Mouse (Mus musculus) 416B (cell line): ENCODE results near the gene Six4.
"Not testable (repeated sequence)": the region's sequence is repeated elsewhere in the genome, so short reads cannot be mapped to it uniquely, and the experiment has no call there.

Experiments used
- DNase-seq: peaks from one replicate; pipeline ENCODE4 v3.0.0; 2011; ENCODE audit warnings: low read depth

Six4 gene

DNA sequence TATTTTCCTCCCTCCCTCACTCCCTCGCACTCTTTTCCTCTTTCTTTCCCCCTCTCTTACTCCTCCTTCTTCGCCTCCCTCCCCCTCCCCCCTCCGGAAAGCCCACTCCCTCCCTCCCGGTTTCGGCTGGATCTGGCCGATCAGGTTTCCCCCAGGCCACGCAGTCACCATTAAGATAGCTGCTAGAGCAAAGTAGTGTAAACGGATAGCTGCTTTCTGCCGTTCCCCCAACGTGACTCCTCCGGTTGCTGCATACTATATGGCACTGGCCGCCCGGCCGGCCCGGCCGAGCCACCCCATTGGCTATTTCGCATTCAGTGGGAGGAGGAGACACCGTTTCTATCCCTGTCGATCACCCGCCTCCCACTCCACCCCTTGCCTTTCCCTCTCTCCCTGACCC is at the start of gene Six4:
Gene Six4 (minus strand): TSS at position 261 of the 400 bp plus-strand sequence.
- DNase-seq, result peak; percentile 89

DNA sequence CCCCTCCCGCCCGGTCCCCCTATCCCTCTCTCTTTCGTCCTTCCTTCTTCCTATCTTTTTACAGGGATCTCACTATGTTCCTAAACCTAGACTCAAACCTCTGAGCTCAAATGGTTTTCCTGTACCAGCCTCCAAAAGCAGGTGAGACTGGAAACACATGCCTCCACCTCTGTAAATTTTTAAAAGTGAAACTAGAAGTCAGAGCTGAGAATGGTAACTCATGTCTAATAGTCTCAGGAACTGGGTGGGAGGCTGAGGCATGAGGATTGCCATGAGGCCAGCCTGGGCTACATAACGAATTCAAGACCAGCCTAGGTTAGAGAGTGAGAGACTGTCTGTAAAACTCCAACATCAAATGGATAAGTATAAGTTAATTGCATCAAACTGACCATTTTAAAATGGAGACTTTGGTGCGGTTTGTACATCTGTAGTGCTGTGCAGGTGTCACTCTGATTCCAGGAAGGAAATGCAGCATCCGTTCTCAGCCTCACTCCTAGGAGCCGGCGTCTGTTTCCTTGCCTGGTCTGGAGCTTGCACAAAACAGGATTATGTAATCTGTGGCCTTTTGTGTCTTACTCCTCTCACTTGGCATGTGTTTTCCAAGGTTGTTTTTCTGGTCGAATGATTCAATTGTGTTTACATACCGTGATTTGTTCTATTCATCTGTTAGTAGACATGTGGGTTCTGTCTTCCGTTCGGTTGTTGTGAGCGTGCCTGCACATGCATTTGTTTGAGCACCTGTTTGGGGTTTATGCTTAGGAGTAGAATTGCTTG is 49.3 kb upstream of the Six4 start:
- peak; percentile 49 for DNase-seq

DNA sequence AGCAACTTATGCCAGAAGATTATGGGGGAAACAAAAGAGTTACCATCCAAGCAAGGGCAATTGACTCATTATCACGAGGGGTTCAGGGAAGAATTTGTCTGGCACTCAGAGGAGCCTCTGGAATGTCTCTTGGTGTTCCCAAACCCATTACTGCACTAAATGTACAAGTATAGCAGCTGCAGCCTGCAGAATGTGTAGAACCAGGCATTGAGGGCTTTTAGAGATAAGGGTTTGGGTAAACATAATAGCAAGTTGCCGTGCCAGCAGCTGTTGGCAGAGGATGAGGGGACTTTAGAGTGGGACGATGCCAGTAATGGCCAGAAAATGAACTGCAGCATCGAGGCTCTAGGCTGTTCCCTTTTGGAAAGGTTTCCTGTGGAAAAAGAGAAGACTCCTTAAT is 47.1 kb upstream of the Six4 start:
- no peak for DNase-seq

DNA sequence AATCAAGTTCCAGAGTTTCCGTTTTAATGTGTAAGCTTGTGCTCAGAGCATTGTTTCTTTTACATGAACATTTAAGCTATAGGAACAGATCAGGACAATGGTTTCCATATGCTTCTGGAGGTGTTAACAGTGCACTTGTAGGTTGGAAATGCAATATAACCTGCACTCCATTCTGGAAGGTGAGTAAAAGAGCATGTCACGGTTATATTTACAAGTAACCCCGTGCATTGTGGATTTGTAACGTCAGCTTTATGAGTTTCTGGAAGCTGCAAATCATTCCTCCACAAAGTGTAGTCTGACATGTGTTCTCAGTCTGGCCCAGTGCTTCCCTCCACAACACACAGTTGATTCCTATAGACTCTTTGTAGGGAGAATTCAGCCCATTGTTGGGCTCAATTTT is 40.9 kb upstream of the Six4 start:
- no peak for DNase-seq

DNA sequence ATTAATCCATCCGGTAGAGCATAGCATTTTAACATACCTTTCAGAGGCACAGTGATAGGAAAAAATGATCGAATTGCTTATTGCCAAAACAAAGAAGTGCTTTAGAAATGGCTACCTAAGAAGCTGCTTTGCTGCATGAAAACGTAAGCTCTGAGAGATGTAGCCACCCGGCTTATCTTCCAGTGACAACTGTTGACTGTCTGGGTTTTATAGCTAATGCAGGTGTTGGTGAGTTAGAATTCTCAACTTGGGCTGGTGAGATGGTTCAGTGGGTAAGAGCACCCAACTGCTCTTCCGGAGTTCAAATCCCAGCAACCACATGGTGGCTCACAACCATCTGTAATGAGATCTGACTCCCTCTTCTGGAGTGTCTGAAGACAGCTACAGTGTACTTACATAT is 37.8 kb upstream of the Six4 start:
- DNase-seq, result not testable (repeated sequence)

DNA sequence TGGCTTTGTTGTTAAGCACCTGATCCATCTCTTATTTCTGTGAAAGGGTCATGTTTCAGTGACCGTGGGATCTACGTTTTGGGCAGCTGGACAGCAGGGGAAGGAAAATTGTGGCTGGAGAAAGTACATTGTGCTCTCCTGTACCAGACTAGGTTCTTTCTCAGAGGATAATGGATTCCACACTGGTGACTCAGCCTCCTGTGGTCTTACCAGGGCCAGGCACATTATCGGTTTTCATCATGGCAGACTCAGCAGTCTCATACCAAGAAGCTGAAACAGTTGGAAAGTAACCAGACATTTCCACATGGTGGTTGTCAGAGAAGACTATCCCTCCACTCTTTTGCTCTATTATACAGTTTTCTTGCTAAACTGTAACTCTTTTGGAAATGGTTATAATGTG is 34.0 kb upstream of the Six4 start:
- peak; percentile 79 for DNase-seq

DNA sequence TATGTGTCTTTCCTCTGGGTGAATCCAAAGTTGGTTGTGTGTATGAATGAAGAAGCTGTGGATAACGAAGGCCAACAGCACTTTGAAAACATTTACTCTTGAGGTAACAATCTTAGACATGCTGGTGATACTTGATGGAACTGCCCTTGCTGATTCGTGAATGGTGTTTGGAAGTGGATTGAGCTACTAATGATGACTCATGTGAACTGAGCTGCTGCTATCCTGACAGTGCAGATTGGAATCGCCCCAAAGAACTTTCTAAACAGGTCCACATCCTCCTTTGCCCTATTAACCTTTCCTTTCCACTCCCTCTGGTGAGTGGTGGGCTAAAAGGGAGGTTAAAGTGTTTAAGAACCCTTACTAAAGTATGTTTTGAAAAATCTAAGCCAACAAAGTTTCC is 27.5 kb upstream of the Six4 start:
- DNase-seq, result peak; percentile 44

DNA sequence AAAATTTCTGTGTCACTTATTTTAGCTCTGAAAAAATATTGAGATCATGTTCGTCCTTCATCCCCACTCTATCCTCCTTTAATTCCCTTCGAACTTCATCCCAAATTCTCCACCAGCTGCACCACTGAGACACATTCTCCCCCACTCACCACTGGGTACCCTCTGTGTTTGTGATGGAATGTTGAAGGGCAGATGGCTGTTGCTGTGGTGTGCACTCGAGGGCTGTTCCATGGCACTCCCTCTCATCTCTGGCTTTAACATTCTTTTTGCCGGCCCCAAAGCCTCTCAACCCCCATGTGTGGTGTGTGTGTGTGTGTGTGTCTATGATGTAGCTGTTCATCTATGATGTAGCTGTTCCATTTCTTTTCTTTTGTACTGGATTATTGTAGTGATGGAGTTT is 12.0 kb upstream of the Six4 start:
- DNase-seq, result no peak

DNA sequence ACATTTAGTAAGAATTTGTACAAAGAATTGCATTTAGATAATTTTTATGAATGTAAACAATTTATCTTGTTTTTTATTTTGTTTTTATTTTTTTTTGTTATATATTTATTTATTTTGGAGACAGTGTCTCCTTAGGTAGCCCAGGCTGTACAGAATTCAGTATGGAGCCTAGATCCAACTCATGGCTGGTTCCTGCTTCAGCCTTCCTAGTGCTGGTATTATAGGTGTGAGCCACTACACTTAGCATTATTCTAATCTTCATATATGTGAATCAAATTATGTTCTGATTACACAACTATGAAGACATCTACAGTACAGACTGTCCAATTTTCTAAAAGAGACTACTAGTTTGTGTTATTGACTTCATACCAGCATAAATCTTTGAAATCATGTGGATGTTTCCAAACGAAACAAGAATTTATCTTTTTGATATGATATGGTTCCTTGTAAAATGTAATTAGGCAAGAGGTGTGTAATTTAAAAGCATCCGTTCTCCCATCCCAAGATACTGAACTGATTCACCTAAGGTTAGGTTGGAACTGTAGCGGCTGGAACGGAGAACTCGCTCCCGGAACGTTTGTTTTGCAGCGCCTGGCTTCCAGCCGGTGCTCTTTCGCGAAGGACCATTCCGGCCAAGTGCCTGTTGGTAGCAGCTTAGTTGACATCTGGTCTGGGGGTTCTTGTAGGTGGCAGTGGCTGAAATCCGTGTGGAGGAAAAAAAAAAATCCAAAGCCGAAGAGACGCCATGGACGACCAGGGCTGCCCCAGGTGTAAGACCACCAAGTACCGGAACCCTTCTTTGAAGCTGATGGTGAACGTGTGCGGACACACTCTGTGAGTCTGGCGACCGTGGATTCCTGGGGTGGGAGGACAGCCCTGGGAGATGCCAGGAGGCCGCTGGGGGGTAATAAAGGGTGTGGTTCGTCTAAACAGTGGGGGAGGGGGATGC is 10.1 kb upstream of the Six4 start, which contains the start of gene Mnat1:
Gene Mnat1 (plus strand): TSS at position 625 of the 949 bp plus-strand sequence.
- DNase-seq, result peak; percentile 89

DNA sequence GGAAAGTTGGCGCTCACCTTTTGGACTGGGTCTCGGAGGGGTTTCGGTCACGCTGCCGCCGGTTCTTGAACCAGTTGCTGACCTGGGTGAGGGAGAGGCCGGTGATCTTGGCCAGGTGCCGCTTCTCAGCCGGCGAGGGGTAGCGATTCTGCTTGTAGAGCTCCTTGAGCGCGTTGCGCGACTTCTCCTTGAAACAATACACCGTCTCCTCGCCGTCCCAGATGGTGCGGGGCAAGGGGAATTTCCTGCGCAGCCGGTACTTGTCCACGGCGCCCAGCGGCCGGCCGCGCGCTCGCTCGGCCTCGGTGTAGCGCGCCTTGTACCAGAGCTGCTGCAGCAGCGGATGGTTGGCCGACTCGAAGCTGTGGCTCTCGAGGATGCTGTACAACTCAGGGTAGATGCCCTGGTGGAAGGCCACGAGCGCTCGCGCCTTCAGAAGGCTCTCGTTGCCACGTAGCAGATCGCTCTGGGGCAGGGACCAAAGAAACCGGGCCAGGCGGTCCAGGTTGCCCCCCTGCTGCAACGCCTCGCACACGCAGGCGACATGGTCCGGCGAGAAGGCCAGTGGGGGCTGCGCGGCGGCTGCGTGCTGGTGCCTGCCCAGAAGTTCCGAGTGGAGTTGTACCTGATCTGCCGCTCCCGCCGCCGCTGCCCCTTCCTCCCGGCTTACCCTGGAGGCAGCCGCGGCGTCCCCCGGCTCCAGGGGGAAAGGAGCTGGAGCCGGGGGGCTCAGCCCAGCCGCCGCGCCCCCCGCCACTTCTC is 749 bp downstream of the Six4 start:
- peak; percentile 47 for DNase-seq

DNA sequence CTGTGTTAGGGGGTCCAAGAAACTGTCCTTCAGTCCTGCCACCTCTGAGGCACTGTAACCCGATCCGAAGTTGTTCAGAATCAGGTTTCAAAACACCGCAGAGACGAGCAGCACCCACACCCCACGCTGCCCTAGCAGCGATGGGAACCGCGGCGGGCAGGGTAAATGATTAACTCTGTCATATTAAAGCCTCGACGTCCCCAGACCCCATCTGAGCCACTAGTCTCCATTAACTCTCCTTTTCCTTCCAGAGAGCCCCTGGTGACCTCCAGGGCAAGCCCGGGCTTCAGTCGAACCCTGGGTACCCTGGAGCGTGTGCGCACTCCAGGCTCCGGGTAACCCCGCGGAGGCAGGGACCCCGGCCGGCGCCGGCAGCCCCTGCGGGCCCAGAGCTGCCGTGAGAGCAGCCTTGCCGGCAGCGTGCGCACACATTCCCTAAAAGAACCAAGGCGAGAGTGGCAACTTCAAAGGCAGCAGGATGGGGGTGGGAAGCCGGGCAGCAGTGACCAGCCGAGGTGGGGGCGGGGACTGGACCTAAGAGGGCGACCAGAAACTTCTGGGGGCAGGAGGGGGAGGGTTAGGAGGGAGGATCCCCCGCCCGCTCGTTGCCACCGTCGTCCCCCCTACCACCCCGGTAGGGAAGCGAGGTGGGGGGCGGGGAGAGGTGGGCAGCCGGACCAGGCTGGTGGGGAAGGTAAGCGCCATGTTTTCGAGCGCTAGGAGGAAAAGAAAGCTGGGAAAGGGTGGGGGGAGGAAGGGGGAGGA is 1.5 kb downstream of the Six4 start:
- peak; percentile 64 for DNase-seq

DNA sequence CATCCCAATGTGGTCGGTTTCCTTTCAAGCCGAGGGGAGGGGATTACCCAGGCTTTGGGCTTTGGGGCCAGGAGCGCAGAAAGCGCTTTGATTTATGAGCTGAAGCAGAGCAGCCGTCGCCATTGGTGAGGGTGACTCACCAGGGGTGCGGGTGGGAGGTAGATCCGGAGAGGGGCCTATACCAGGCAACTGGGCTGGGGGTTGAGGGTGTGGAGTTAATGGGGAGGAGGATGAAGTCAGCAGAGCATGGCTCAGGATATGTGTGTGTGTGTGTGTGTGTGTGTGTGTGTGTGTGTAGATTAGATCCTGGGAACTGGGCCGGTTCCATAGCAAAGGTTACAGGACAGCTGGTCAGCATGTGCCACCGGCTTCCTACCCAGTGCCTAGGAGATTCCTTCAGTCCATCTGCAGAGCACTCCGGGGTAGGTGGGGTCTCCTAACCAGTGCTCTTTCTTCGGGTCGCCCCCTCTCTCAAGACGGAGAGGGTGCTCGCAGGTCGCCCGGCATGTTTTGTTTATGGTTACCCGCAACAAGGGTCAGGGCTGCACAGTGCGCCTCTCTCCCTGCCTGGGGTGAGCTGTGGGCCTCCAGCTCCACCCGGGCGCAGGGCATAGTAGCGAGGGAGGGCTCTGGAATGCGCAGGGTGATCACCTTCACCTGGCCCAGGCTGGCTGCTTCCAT is 2.7 kb downstream of the Six4 start:
- DNase-seq, result peak; percentile 58

DNA sequence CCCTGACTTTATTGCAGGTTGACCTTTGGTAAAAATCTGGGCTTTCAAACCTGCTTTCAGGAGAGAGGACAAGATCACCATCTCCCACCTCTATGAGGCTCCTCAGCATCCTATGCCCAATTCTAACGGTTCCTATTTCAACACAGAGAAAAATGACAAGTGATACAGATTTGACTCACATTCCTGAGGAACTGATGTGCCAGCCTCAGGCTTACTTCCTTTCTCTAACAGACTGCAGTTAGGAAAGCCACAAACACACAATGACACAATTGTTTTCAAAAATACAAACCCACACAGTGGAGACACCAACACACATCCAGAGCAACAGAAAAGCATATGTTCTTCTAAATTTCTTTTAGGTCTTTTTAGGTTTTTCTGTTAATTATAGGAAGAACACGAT is 5.4 kb downstream of the Six4 start:
- peak; percentile 75 for DNase-seq

DNA sequence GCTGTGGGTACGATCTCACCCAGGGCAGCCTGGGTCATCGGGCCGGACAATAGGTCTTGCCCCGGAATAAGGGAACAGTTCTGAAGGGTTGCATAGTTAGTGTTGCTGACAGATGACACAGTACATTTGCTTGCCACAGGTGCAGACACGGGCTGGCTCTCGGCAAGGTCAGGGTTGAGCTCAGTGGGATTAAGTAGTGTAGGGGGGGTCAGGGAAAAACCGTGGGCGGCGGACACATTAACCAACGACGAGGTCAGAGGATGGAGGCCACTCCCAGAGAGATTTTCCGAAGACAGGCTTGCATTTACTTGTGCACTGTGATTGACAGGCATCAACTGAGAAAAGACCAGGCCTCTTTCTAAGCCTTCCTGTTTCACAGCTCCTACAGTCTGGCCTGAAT is 9.5 kb downstream of the Six4 start:
- no peak for DNase-seq

DNA sequence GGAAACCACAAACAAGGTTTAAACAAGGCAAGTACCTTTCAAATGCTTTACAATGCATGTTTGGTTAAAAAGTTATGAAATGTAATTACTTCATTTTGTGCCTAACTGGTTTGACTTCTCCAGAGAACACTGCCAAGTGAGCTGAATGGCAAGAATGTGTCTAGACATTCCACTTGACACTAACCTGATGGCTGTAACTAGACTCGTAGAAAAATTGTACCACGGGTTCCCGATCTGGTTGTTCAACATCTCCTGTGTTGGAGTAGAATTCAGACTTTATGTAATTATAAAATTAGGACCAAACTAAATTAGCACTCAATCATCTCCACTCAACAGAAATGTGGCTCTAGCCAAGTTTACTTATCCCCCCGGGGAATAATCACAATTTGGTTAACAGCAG is 14.7 kb downstream of the Six4 start:
- DNase-seq, result no peak

DNA sequence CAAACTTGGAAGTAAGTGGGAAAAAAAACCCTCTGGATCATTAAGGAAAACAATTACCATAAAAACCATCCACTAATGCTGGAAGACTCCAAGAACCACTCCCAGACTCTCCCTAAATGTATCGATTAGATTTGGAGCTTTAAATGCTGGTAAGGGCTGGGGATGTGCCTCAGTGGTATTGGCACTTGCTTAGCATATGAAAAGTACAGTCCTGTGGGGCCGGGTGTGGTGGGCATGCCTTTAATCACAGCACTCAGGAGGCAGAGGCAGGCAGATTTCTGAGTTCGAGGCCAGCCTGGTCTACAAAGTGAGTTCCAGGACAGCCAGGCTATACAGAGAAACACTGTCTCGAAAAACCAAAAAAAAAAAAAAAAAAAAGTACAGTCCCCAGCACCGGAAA is 17.1 kb downstream of the Six4 start:
- not testable (repeated sequence) for DNase-seq

DNA sequence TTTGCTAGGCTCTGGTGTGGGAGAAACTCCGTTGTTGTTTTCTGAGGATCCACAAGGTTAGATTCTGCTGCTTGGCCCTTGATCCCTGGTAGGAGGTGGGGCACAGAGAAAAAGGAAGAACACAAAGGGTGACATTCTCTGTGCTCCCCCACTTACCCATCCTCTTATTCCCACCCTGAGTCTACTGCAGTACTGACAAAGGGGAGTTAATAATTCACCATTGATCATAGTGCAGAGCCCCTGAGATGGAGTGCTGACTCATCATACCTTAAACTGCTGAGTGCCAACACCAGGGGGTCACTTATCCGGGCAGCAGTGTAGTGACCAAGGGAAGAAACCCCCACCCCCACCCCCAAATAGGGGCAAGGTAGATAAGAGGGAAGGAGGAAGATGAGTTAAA is 18.7 kb downstream of the Six4 start:
- DNase-seq, result no peak

DNA sequence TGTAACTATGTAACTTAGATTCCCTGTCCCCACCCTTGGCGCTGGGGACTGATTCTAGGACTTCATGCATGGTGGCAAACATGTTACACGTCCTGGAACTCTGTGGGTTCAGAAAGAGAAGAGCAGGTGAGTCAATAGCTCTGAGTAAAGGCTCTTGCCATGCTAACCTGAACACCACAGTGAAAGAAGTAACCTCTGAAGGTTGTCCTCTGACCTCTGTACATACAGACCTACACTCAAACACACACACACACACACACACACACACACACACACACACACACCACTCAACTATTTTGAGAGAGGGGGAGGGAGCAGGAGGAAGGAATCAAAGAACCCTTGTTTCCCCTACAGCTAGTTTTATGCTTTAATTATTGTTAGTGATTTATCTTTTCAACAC is 19.1 kb downstream of the Six4 start:
- no peak for DNase-seq

DNA sequence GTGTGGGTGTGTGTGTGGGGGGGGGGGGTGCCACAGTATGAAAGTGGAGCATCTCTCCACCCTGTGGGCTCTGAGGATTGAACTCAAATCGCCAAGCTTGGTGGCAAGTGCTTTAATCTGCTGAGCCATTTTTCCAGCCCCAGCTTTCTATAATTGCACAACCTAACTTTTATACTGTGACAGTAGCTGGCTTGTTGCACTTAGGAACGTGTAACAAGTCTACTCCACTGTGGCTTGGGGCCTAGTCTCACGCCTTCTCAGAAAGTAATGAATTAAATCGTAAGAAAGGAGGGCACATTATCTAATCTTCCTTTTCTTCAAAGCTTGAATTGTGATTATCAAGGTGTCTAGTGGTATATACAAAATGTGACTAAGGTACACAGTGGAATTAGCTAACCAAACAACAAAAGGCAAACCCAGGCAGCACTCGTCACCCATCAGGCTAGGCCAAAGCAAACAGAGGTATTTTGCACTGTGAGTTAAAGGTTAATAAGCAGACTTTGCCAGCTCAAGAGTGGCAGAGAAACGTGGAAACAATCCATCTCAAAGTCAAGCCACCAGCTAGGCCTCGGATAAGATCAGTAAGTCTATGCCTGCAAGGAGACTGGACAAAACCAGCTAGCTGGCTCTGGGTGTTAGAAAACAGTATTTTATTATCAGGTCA is 22.5 kb downstream of the Six4 start:
- no peak for DNase-seq

DNA sequence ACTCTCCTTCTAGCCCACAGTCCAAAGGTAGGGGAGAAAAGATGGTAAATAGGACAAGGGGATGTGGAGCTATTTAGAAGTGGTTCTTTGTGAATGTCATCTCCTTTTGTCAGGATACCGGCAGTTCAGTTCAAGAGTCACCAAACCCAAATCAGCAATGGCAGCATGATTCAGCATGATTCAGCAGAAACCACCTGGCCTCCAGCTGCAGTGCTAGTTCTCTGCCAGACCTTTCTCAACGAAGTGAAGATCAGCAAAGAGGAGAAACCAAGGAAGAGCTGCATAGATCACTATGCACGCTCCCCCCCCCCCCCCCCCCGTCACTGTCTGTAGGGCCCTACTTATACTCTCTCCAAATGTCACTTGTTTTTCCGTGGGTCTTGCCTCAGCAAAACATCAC is 24.3 kb downstream of the Six4 start:
- peak; percentile 80 for DNase-seq
